Mouse (Mus musculus) liver, embryonic 11.5 days (tissue): ENCODE measurements around the gene Olfr987. TPM values are rescaled to one million over a fixed set of nuclear protein-coding genes. Genes with fewer than 3 reads are reported as not detected.
"Not testable (repeated sequence)": the region's sequence is repeated elsewhere in the genome, so short reads cannot be mapped to it uniquely, and the experiment has no call there.

ENCODE experiments used
- ATAC-seq: fragments of 200-750 bp; cut with Nextera tagmentation; replicated peaks from 2 replicates; pipeline ENCODE4 v1.8.0; 2017; ENCODE audit warnings: moderate number of reproducible peaks, mild to moderate bottlenecking, moderate TSS enrichment, moderate library complexity; ENCODE audit not compliant: low FRiP score
- DNase-seq: peaks from one replicate; pipeline ENCODE4 v3.0.0-alpha.2; 2017; ENCODE audit warnings: low spot score
- H3K27ac ChIP-seq: fragments of 300-500 bp; sonication (generic); 2 replicates; pipeline ENCODE4 v1.5.1; 2014; ENCODE audit warnings: mild to moderate bottlenecking, low read depth, low read length, control low read depth
- H3K27me3 ChIP-seq: fragments of 300-500 bp; sonication (generic); replicated peaks from 2 replicates; pipeline ENCODE4 v1.6.1; 2014; ENCODE audit warnings: low read length, mixed read lengths; ENCODE audit not compliant: control insufficient read depth, insufficient read depth
- H3K36me3 ChIP-seq: fragments of 300-500 bp; sonication (generic); 2 replicates; pipeline ENCODE4 v1.6.1; 2014; ENCODE audit warnings: mild to moderate bottlenecking, low read length, moderate library complexity, mixed read lengths; ENCODE audit not compliant: control insufficient read depth, insufficient read depth
- H3K4me1 ChIP-seq: fragments of 300-500 bp; sonication (generic); replicated peaks from 2 replicates; pipeline ENCODE4 v1.6.1; 2014; ENCODE audit warnings: low read length, mixed read lengths; ENCODE audit not compliant: control insufficient read depth, insufficient read depth
- H3K4me2 ChIP-seq: fragments of 300-500 bp; sonication (generic); 2 replicates; pipeline ENCODE4 v1.6.1; 2014; ENCODE audit warnings: mild to moderate bottlenecking, control low read depth, moderate library complexity
- H3K4me3 ChIP-seq: fragments of 300-500 bp; sonication (generic); 2 replicates; pipeline ENCODE4 v1.5.1; 2014; ENCODE audit warnings: low read depth, low read length, control low read depth
- H3K9ac ChIP-seq: fragments of 300-500 bp; sonication (generic); 2 replicates; pipeline ENCODE4 v1.6.1; 2014; ENCODE audit warnings: low read depth, low read length, control low read depth
- H3K9me3 ChIP-seq: fragments of 300-500 bp; sonication (generic); 2 replicates; pipeline ENCODE4 v1.6.1; 2016; ENCODE audit warnings: low read length, inconsistent platforms, mixed read lengths; ENCODE audit not compliant: control insufficient read depth
- WGBS: fragments of 180-500 bp; shearing (Covaris S2); extraction: QIAGEN DNeasy Blood & Tissue Kit; methylation state at CpG from one replicate; pipeline ENCODE4 v1.1.7; 2014; 5-methylcytosine and 5-hydroxymethylcytosine counted together
- polyA plus RNA-seq: library from polyadenylated mRNA; unstranded; fragments of >200 nt; fragmentation: Nextera tagmentation; extraction: Ambion mirVana; gene quantifications from 2 replicates; pipeline ENCODE4 v1.2.1, GENCODE M21; 2014

Olfr987 gene
- polyA plus RNA-seq: not detected in 2 replicates

- H3K36me3 ChIP-seq, H3K9me3 ChIP-seq, H3K27me3 ChIP-seq, H3K9ac ChIP-seq, H3K4me2 ChIP-seq, H3K27ac ChIP-seq, ATAC-seq, DNase-seq, H3K4me1 ChIP-seq, H3K4me3 ChIP-seq: not testable (repeated sequence)
These were observed at the start of gene Olfr987 for GRCm38 (mm10) chr2:85339215-85339614. Gene Olfr987 (minus strand): TSS chr2:85339315.

GRCm38 (mm10) chr2:85363127-85363526, 24.0 kb upstream of the Olfr987 start, which contains the start of gene Olfr988:
Gene Olfr988 (minus strand): TSS chr2:85363227.
- DNase-seq, H3K4me1 ChIP-seq, H3K36me3 ChIP-seq, H3K4me2 ChIP-seq, H3K27me3 ChIP-seq, H3K27ac ChIP-seq, H3K9me3 ChIP-seq, H3K9ac ChIP-seq, H3K4me3 ChIP-seq, ATAC-seq: not testable (repeated sequence)

- no peak for DNase-seq
- Histone ChIP-seq H3K9ac (no peak overlapping the region), H3K4me1 (no peaks in the 10 kb centered on the region), H3K9me3 (no peaks in the 10 kb centered on the region), H3K4me3 (no peak overlapping the region), H3K27ac (no peak overlapping the region), H3K27me3 (no peaks in the 10 kb centered on the region), H3K4me2 (no peak overlapping the region), H3K36me3 (no peaks in the 10 kb centered on the region)
- ATAC-seq: no peak
- WGBS: 46% methylated on average over 7 of the region's 7 CpGs
These were observed 857 bp upstream of the Olfr987 start for GRCm38 (mm10) chr2:85339972-85340371.

GRCm38 (mm10) chr2:85319106-85319505, 20.0 kb downstream of the Olfr987 start:
- H3K4me1 ChIP-seq: no peaks in the 10 kb centered on the region
- no peak for DNase-seq
- no peak overlapping the region for H3K27ac ChIP-seq
- no peak overlapping the region for H3K4me3 ChIP-seq
- H3K36me3 ChIP-seq: no peaks in the 10 kb centered on the region
- no peaks in the 10 kb centered on the region for H3K9me3 ChIP-seq
- H3K9ac ChIP-seq: no peak overlapping the region
- 72% methylated on average over 1 of the region's 1 CpGs for WGBS
- H3K4me2 ChIP-seq: no peak overlapping the region
- H3K27me3 ChIP-seq: no peaks in the 10 kb centered on the region
- no peak for ATAC-seq

GRCm38 (mm10) chr2:85285406-85285805, 53.7 kb downstream of the Olfr987 start:
- 48% methylated on average over 1 of the region's 1 CpGs for WGBS
- Histone ChIP-seq H3K9me3 (no peaks in the 10 kb centered on the region), H3K4me1 (no peaks in the 10 kb centered on the region), H3K4me2 (no peak overlapping the region), H3K9ac (no peak overlapping the region), H3K27ac (no peak overlapping the region), H3K36me3 (no peaks in the 10 kb centered on the region), H3K4me3 (no peak overlapping the region), H3K27me3 (no peaks in the 10 kb centered on the region)
- ATAC-seq (no peak), DNase-seq (no peak)

- H3K9me3 ChIP-seq: no peaks in the 10 kb centered on the region
- ATAC-seq (no peak), DNase-seq (no peak)
- H3K36me3 ChIP-seq: no peaks in the 10 kb centered on the region
- H3K9ac ChIP-seq: no peak overlapping the region
- H3K27me3 ChIP-seq: no peaks in the 10 kb centered on the region
- no peak overlapping the region for H3K27ac ChIP-seq
- H3K4me3 ChIP-seq: no peak overlapping the region
- H3K4me1 ChIP-seq: no peaks in the 10 kb centered on the region
- WGBS: 48% methylated on average over 6 of the region's 6 CpGs
- no peak overlapping the region for H3K4me2 ChIP-seq
These were observed 54.5 kb downstream of the Olfr987 start for GRCm38 (mm10) chr2:85284626-85285025.

GRCm38 (mm10) chr2:85283631-85284466, 55.3 kb downstream of the Olfr987 start:
- H3K4me2 ChIP-seq: no peak overlapping the region
- H3K4me3 ChIP-seq: no peak overlapping the region
- H3K27ac ChIP-seq: no peak overlapping the region
- ATAC-seq (no peak), DNase-seq (no peak)
- no peak overlapping the region for H3K9ac ChIP-seq
- 79% methylated on average over 8 of the region's 8 CpGs for WGBS
- no peaks in the 10 kb centered on the region for H3K36me3 ChIP-seq
- H3K4me1 ChIP-seq: no peaks in the 10 kb centered on the region
- H3K9me3 ChIP-seq: no peaks in the 10 kb centered on the region
- H3K27me3 ChIP-seq: no peaks in the 10 kb centered on the region

GRCm38 (mm10) chr2:85281023-85281422, 58.1 kb downstream of the Olfr987 start:
- DNase-seq (no peak), ATAC-seq (peak; percentile 68)
- no peaks in the 10 kb centered on the region for H3K4me1 ChIP-seq
- no peaks in the 10 kb centered on the region for H3K9me3 ChIP-seq
- no peak overlapping the region for H3K4me2 ChIP-seq
- no peak overlapping the region for H3K27ac ChIP-seq
- 39% methylated on average over 4 of the region's 4 CpGs for WGBS
- H3K36me3 ChIP-seq: no peaks in the 10 kb centered on the region
- no peak overlapping the region for H3K9ac ChIP-seq
- H3K27me3 ChIP-seq: no peaks in the 10 kb centered on the region
- H3K4me3 ChIP-seq: no peak overlapping the region
